Mouse (Mus musculus): ENCODE data around the gene Sh3pxd2a.

- TF ChIP-seq CTCF (conservative IDR thresholded peaks at IDR 0.05; ENCODE audit: low read length): no peak
- TF ChIP-seq NANOG (IDR thresholded peaks at IDR 0.05; ENCODE audit: borderline replicate concordance, low read length): no peak
- TF ChIP-seq POU5F1 (IDR thresholded peaks at IDR 0.05; ENCODE audit: borderline replicate concordance, low read length): no peak
Observed at GRCm38 (mm10) chr19:47366576-47366975, 97.6 kb downstream of the Sh3pxd2a start.
